Mouse (Mus musculus) MEL (cell line): ENCODE data around the gene Rfx2. TPM values are rescaled to one million over a fixed set of nuclear protein-coding genes. Genes with fewer than 3 reads are reported as not detected.

Source experiments
- DNase-seq: peaks from one replicate; pipeline ENCODE4 v3.0.0; 2011; ENCODE audit warnings: low read depth, low spot score
- H3K27ac ChIP-seq: 2 replicates; pipeline ENCODE4 v1.5.1; 2012; ENCODE audit warnings: low read depth, mild to moderate bottlenecking, control low read depth, low read length, moderate library complexity; ENCODE audit not compliant: control insufficient read depth
- H3K27me3 ChIP-seq, 2 experiments: fragments of 150-350 bp in 1 of 2; sonication (generic) in 1 of 2; 2 replicates each; pipeline ENCODE4 v1.6.1; 2012; ENCODE audit warnings: low read length in 2 of 2, mild to moderate bottlenecking in 2 of 2, improper control_type of control experiment in 1 of 2, moderate library complexity in 1 of 2; ENCODE audit not compliant: insufficient read depth in 2 of 2, control insufficient read depth in 1 of 2
- H3K36me3 ChIP-seq, 2 experiments: 2 replicates each; pipeline ENCODE4 v1.6.1; 2012 to 2014; ENCODE audit warnings: low read length in 2 of 2, improper control_type of control experiment in 1 of 2, inconsistent platforms in 1 of 2, mild to moderate bottlenecking in 1 of 2; ENCODE audit not compliant: insufficient read depth in 2 of 2, control insufficient read depth in 1 of 2
- H3K4me1 ChIP-seq, 2 experiments: fragments of 150-350 bp in 1 of 2; sonication (generic) in 1 of 2; 2 replicates each; pipeline ENCODE4 v1.6.1; 2012; ENCODE audit warnings: low read length in 2 of 2, improper control_type of control experiment in 1 of 2, mild to moderate bottlenecking in 1 of 2; ENCODE audit not compliant: insufficient read depth in 2 of 2, control insufficient read depth in 1 of 2
- H3K4me3 ChIP-seq, 2 experiments: fragments of 150-350 bp in 1 of 2; sonication (generic) in 1 of 2; 2 replicates each; pipeline ENCODE4 v1.5.1; 2012; ENCODE audit warnings: low read depth in 2 of 2, low read length in 2 of 2, mild to moderate bottlenecking in 2 of 2, moderate library complexity in 2 of 2, control low read depth in 1 of 2, improper control_type of control experiment in 1 of 2; ENCODE audit not compliant: control insufficient read depth in 1 of 2, insufficient read depth in 1 of 2
- H3K79me2 ChIP-seq: 2 replicates; pipeline ENCODE4 v1.6.1; 2012; ENCODE audit warnings: mild to moderate bottlenecking, low read length, moderate library complexity; ENCODE audit not compliant: control insufficient read depth, poor library complexity, insufficient read depth
- H3K9ac ChIP-seq: 2 replicates; pipeline ENCODE4 v1.6.1; 2012; ENCODE audit warnings: low read depth, mild to moderate bottlenecking, control low read depth, low read length, moderate library complexity; ENCODE audit not compliant: control insufficient read depth, poor library complexity, severe bottlenecking
- H3K9me3 ChIP-seq: fragments of 150-350 bp; sonication (generic); replicated peaks from 2 replicates; pipeline ENCODE4 v1.6.1; 2012; ENCODE audit warnings: mild to moderate bottlenecking, low read length, improper control_type of control experiment, moderate library complexity; ENCODE audit not compliant: insufficient read depth
- CHD1 ChIP-seq: IDR thresholded peaks from 2 replicates; pipeline ENCODE4 v1.6.1; 2012; ENCODE audit warnings: low read depth, mild to moderate bottlenecking, inconsistent platforms, low read length, improper control_type of control experiment
- CHD2 ChIP-seq: IDR thresholded peaks from 2 replicates; pipeline ENCODE4 v1.6.1; 2011; ENCODE audit warnings: low read length, improper control_type of control experiment
- ELF1 ChIP-seq: IDR thresholded peaks from 2 replicates; pipeline ENCODE4 v1.6.1; 2014; ENCODE audit warnings: low read depth, mild to moderate bottlenecking, inconsistent platforms, low read length, improper control_type of control experiment, moderate library complexity
- ETS1 ChIP-seq: IDR thresholded peaks from 2 replicates; pipeline ENCODE4 v1.6.1; 2012; ENCODE audit warnings: low read depth, mild to moderate bottlenecking, inconsistent platforms, low read length, improper control_type of control experiment, moderate library complexity
- GABPA ChIP-seq: IDR thresholded peaks from 2 replicates; pipeline ENCODE4 v1.6.1; 2012; ENCODE audit warnings: low read depth, mild to moderate bottlenecking, inconsistent platforms, low read length, improper control_type of control experiment, moderate library complexity
- HCFC1 ChIP-seq: IDR thresholded peaks from 2 replicates; pipeline ENCODE4 v1.6.1; 2012; ENCODE audit warnings: low read depth, mild to moderate bottlenecking, inconsistent platforms, low read length, improper control_type of control experiment, moderate library complexity
- MAZ ChIP-seq: IDR thresholded peaks from 2 replicates; pipeline ENCODE4 v1.6.1; 2012; ENCODE audit warnings: low read depth, mild to moderate bottlenecking, inconsistent platforms, low read length, improper control_type of control experiment
- MEF2A ChIP-seq: IDR thresholded peaks from 2 replicates; pipeline ENCODE4 v1.6.1; 2014; ENCODE audit warnings: low read depth, mild to moderate bottlenecking, inconsistent platforms, low read length, improper control_type of control experiment; ENCODE audit not compliant: poor library complexity, insufficient replicate concordance, severe bottlenecking; ENCODE audit errors: extremely low read depth
- MXI1 ChIP-seq: IDR thresholded peaks from 2 replicates; pipeline ENCODE4 v1.6.1; 2011; ENCODE audit warnings: mild to moderate bottlenecking, low read depth, low read length, improper control_type of control experiment
- MYB ChIP-seq: IDR thresholded peaks from 2 replicates; pipeline ENCODE4 v1.6.1; 2011; ENCODE audit warnings: mild to moderate bottlenecking, low read depth, low read length, improper control_type of control experiment
- POLR2AphosphoS2 ChIP-seq: IDR thresholded peaks from 2 replicates; pipeline ENCODE4 v1.6.1; 2011; ENCODE audit warnings: low read length, improper control_type of control experiment
- RAD21 ChIP-seq: IDR thresholded peaks from 2 replicates; pipeline ENCODE4 v1.6.1; 2011; ENCODE audit warnings: mild to moderate bottlenecking, low read depth, low read length, improper control_type of control experiment
- TBP ChIP-seq: IDR thresholded peaks from 2 replicates; pipeline ENCODE4 v1.8.0; 2011; ENCODE audit warnings: low read depth, low read length, improper control_type of control experiment
- UBTF ChIP-seq: IDR thresholded peaks from 2 replicates; pipeline ENCODE4 v1.6.1; 2012; ENCODE audit warnings: low read depth, mild to moderate bottlenecking, inconsistent platforms, low read length, improper control_type of control experiment, moderate library complexity, borderline replicate concordance; ENCODE audit not compliant: insufficient read depth
- USF2 ChIP-seq, 2 experiments: IDR thresholded peaks; 2 replicates each; pipeline ENCODE4 v1.6.1; 2011 to 2012; ENCODE audit warnings: improper control_type of control experiment in 2 of 2, low read length in 2 of 2, borderline replicate concordance in 1 of 2, inconsistent platforms in 1 of 2, low read depth in 1 of 2, mild to moderate bottlenecking in 1 of 2; ENCODE audit not compliant: insufficient read depth in 1 of 2
- ZC3H11A ChIP-seq: IDR thresholded peaks from 2 replicates; pipeline ENCODE4 v1.6.1; 2012; ENCODE audit warnings: low read depth, mild to moderate bottlenecking, inconsistent platforms, low read length, improper control_type of control experiment
- polyA plus RNA-seq, 2 experiments: library from polyadenylated mRNA; stranded (reverse) in 1 of 2; unstranded in 1 of 2; fragments of >175 nt in 1 of 2; fragments of >200 nt in 1 of 2; gene quantifications; 2 replicates each; pipeline versions ENCODE4 v1.2.1 to v1.2.4; 2012; ENCODE audit warnings: low replicate concordance in 2 of 2, low read depth in 1 of 2; ENCODE audit not compliant: insufficient read length in 2 of 2, insufficient read depth in 1 of 2, missing spikeins in 1 of 2
- total RNA-seq: library from RNA; depleted of rRNA; stranded (reverse); fragments of 300-350 nt; gene quantifications from 2 replicates; pipeline ENCODE4 v1.2.3, GENCODE M21; 2012

Rfx2 gene
- total and polyA plus RNA-seq, 3 experiments = 7.5 to 29.2 TPM; not detected in 1

GRCm38 (mm10) chr17:56753452-56753851, 77.4 kb downstream of the Rfx2 start:
- no peak overlapping the region for H3K27ac ChIP-seq
- H3K4me3 ChIP-seq = no peak overlapping the region
- H3K9ac ChIP-seq = no peak overlapping the region
- H3K79me2 ChIP-seq = no peaks in the 10 kb centered on the region; the same call in 1 of the 2 replicates
- H3K9me3 ChIP-seq = no peaks in the 10 kb centered on the region
- no peak for DNase-seq
- peaks cover 0 to 3% of the 10 kb centered on the region in 2 experiments; a peak in 1 of 4 replicates for H3K36me3 ChIP-seq
- TF ChIP-seq RAD21 = no peak
- no peak for TF ChIP-seq HCFC1
- TF ChIP-seq MAZ = no peak
- no peak for TF ChIP-seq UBTF
- no peak for TF ChIP-seq MEF2A
- TF ChIP-seq ZC3H11A = no peak
- TF ChIP-seq CHD1 = no peak
- TF ChIP-seq USF2 (IDR thresholded peaks at IDR 0.05; ENCODE audit: borderline replicate concordance in 1 of 2, insufficient read depth in 1 of 2, low read depth in 1 of 2, low read length in 2 of 2) = no peak
- TF ChIP-seq GABPA = no peak
- no peak for TF ChIP-seq POLR2AphosphoS2
- H3K27me3 ChIP-seq = no peaks in the 10 kb centered on the region
- H3K4me1 ChIP-seq = peaks cover 0 to 5% of the 10 kb centered on the region in 2 experiments; a peak in 1 of 4 replicates

GRCm38 (mm10) chr17:56751404-56752072, 79.3 kb downstream of the Rfx2 start:
- Histone ChIP-seq H3K4me1 (no peaks in the 10 kb centered on the region), H3K9ac (no peak overlapping the region), H3K79me2 (no peaks in the 10 kb centered on the region), H3K36me3 (no peaks in the 10 kb centered on the region), H3K27me3 (no peaks in the 10 kb centered on the region), H3K4me3 (no peak overlapping the region), H3K9me3 (no peaks in the 10 kb centered on the region), H3K27ac (no peak overlapping the region)
- DNase-seq = no peak
- no peak for TF ChIP-seq MXI1
- no peak for TF ChIP-seq ETS1
- TF ChIP-seq MYB = no peak
- no peak for TF ChIP-seq ELF1
- no peak for TF ChIP-seq CHD2
- TF ChIP-seq TBP = no peak
- no peak for TF ChIP-seq GABPA
